Mouse (Mus musculus) kidney, adult 9 months (tissue): ENCODE measurements around the gene Dcst2.

Source experiments
- DNase-seq: peaks from one replicate; pipeline ENCODE4 v3.0.0; 2022

The Dcst2 gene

DNA sequence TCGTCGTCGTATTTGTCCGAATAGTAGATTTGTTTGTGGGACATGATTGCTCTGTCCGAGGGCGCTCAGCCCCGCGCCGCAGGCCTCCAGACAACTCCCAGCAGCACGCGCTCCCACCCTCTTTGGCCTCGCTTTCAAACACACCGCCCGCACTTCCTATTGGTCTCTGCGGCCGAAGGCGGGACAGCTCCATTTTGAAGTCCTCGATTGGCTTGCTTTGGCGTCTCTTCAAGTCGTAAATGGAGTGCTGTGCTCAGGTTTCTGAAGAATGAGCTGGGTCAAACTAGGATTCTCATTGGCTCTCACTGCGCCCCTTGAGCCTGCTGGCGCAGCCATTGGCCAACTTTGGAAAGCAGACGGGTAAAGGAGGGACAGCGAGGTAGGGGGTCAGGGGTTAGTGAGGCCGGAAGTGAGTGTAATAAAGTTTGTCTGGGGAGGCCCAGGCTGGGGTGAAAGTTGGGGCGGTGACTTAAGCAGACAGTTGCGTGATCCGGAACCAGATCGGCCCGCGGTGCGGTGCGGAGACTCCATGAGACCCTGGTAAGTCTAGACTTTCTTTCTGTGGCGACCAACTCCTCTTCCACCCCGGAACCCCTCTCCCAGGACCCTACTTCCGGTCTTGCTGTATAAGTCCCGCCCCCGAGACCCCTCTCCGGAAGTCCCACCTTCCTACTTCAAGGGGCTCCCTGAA, 56.5 kb downstream of the Dcst2 start, which contains the start of the genes Cks1b and Shc1:
Gene Cks1b, minus strand, starts transcription at position 214 of the 691 bp plus-strand sequence.
Gene Shc1, plus strand, starts transcription at position 274 of the 691 bp plus-strand sequence.
- DNase-seq = peak; percentile 99

DNA sequence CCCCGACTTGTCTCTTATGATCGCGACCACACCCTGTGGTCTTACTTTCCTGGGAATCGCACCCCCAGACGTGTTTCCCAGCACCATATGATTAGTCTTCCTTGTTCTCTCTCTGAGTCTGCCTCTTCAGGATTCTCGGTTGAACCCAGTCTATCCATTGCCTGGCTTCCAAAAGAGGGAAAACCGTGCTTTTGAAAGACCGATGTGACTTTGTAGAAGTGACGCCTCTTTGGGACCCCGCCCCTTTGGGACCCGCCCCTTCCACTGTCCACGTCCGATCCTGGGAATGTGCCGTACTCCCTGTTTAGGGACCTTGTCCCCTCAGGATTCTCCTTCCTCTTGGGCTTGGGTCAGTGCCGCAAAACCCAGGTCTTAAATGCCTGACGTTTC, 57.1 kb downstream of the Dcst2 start:
- DNase-seq = peak; percentile 86

DNA sequence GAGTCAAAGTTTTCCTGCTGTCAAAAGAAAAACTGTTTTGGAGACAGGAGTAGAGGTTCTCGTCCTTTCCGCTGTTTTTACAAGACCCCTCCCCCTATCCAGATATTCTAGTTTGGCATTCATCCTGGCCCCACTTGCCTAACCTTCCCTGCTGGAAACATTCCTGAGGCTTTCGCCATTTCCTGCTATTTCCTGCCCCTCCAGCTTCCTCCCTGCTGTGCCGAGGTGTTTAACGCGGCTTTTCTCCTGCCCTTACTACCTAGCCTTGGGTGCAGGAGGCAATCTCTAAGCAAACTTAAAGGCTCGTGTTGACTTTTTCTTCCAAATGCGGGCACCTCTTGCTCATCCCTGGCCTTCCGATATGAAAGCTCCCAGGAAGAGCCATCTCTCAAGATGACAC, 57.8 kb downstream of the Dcst2 start:
- peak; percentile 77 for DNase-seq

DNA sequence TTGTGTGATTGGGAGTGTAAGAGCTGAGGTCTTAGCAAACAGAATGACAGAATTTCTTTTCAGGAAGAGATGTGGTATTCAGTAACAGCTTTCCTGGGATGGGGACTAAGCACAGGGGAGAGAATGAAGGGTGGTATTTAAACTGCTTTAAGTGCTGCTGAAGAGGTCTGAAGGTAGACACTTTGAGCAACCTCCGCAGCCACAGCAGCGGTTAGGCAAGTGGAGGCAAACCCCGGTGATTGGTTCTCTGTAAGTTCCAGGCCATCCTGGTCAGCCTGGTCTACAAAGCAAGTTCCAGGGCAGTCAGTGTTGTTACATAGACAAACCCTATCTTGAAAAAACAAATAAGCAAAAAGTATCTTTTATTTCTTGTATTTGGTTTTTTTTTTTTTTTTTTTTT, 58.2 kb downstream of the Dcst2 start:
- no peak for DNase-seq

DNA sequence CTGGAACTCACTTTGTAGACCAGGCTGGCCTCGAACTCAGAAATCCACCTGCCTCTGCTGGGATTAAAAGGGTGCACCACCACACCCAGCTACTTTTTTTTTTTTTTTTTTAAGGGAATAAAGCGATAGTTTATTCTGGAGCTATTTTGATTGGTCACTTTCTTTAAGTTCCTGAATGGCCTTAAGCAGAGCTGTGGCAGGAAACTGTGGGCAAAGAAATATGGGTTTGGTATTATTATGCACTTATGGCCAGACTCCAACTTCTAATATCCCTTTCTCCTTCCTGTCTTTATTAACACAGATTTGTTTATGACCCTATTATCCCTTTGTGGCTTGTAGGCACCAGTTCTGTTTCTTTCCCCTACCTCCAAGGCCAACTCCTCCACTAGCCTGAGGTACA, 58.6 kb downstream of the Dcst2 start:
- no peak for DNase-seq

DNA sequence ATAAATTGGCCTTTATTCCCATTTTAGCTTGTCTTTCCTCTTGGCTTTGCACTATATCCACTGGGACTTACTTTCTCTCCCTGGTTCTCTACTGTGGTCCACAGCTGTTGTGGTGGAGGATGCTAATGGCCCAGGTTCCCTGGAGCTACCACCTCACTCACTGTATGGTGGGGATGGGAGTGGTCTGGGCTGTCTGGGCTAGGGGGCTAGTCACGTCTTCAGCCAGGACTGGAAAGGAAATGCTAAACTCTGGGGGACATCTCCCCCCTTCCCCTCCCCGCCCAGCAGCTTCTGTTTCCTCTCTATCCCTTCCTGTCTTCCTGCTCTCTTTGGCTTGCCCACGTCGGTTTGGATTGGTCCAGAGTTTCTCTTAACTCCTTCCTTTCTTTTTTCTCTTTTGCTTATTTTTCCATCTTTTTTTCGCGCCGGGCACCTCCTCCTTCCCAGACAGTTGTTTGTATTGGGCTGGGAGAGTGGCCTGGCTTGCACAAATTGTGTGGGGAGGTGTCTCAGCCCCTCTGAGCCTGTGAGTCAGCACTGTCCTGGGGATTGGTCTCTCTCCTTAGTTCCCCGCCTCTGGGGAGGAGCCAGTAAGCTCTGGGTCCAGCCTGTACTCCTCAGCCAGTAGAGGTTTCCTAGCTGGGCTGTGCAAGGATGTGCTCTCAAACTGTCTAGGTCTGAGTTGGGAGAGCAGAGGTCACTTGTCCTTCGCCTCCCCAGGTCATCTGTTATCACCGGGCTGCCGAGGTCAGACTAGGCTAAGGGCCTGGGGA, 59.4 kb downstream of the Dcst2 start:
- DNase-seq = peak; percentile 78

DNA sequence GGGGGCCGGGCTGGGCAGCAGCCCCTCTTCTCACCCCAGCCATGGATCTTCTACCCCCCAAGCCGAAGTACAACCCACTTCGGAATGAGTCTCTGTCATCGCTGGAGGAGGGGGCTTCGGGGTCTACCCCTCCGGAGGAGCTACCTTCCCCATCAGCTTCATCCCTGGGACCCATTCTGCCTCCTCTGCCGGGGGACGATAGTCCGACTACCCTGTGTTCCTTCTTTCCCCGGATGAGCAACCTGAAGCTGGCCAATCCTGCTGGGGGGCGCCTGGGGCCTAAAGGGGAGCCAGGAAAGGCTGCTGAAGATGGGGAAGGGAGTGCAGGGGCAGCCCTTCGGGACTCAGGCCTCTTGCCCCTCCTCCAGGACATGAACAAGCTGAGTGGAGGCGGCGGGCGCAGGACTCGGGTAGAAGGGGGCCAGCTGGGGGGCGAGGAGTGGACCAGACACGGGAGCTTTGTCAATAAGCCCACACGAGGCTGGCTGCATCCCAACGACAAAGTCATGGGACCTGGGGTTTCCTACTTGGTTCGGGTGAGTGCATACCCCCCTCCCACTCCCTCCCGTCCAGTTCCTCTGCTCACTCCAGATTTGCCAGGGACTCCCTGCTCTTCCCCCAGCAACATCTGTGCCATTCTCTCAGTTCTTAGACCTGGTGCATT, 60.2 kb downstream of the Dcst2 start:
- DNase-seq = no peak

DNA sequence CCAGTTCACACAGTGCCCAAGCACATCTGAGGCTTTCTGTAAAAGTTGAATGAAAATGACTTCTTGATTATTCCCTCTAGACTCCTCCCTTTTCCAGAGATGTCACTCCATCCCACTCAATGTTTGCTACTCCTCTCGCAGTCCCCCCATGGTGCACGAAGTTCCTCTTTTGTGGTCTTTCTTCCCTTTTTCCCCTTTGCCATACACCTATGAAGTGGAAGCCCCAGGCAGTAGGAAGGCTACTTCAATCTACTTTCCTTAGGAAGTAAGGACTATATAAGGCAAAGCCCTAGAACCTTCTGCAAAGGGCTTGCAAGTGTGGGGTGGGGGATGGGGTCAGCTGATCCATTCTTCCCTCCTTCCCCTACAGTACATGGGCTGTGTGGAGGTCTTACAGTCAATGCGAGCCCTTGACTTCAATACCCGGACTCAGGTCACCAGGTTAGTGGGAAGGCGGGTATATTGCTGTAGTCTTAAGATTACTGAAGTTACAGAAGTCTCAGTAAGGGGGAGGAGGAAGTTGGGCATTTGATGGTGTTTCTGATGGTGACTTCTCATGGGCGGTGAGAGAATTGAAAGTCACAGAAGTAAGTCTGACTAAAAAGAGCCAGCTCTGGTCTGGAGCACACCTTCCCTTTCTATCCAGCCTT, 60.9 kb downstream of the Dcst2 start:
- DNase-seq = no peak

DNA sequence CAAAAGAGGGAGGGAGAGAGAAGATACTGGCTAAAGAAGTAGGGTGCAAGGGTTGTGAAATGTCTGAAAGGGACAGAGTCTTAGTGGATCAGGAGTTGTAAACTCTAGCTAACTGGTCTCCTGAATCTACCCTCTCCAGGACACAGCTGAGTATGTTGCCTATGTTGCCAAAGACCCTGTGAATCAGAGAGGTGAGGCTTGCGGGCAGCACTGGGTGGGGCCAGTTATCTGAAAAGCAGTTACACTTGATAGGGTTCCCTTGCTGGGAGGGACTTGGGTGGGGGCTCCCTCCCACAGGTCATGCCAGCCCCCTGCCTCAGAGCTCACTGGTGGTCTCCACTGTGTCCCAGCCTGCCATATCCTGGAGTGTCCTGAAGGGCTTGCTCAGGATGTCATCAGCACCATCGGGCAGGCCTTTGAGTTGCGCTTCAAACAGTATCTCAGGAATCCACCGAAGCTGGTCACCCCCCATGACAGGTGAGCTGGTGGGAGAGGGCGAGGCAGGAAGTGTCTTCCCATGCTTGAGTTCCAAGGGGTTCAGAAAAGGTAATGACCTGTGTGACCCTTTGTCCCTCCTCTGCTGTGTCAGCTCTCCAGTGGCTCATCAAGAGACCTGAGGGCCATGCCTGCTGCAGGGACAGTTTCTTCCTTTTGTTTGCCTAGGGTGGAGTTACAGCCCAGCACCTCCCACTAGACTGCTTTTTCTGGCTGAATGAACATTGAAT, 62.8 kb downstream of the Dcst2 start:
- DNase-seq = no peak

DNA sequence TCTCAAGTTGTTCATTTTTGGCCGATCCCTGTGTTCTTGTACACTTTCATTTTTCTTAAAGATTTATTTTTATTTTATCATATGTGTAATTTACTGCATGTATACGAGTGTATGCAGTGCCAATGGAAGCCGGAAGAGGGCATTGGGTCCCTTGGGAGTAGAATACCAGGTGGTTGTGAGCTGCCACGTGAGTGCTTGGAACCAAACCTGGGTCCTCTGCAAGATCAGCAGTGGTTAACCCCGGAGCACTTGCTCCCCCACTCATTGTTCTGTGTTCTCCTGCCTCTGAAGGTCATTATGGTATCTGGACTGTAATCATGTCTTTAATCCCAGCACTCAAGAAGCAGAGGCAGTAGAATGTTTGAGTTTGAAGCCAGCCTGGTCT, 63.4 kb downstream of the Dcst2 start:
- no peak for DNase-seq

DNA sequence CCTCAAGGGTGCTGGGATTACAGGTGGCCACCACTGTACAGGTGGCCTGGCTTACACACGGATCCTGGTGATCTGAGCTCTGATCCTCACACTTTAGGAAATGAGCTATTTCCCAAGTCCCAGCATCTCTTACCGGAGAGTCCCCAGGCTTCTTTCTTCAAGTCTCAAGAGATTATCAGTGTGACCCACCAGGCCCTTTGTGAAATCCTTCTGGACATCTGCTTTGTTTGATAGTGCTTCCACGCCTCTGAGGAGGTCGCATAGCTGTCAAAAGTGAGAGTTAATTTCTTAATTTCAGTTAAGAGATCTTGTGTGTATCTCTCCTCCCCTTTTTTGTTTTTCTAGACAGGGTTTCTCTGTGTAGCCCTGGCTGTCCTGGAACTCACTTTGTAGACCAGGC, 64.1 kb downstream of the Dcst2 start:
- no peak for DNase-seq
